Mouse (Mus musculus) common myeloid progenitor, adult 5-6 weeks (primary cell): ENCODE results near the gene Parvg. TPM values are rescaled to one million over a fixed set of nuclear protein-coding genes. Genes with fewer than 3 reads are reported as not detected.
A peak's percentile ranks its signal among the peaks of the same experiment; 100 is the strongest.

Experiments used
- ATAC-seq: replicated peaks from 2 replicates; pipeline ENCODE4 v1.8.0; 2016; ENCODE audit warnings: low read depth, mild to moderate bottlenecking, moderate TSS enrichment, inconsistent platforms; ENCODE audit not compliant: poor library complexity, severe bottlenecking
- total RNA-seq: library from RNA; stranded (forward); fragments of 200-1000, 187-1606 nt; gene quantifications from 2 replicates; pipeline ENCODE4 v1.2.3, GENCODE M21; 2017

Gene Parvg
- 172 and 201 TPM in 2 replicates for total RNA-seq

GRCm38 (mm10) chr15:84323966-84324869 is at the start of gene Parvg:
Gene Parvg (plus strand): TSS chr15:84324026.
- ATAC-seq: peak; percentile 50

GRCm38 (mm10) chr15:84276066-84276465 is 47.8 kb upstream of the Parvg start:
- ATAC-seq: no peak

GRCm38 (mm10) chr15:84278091-84278490 is 45.7 kb upstream of the Parvg start:
- no peak for ATAC-seq

DNA sequence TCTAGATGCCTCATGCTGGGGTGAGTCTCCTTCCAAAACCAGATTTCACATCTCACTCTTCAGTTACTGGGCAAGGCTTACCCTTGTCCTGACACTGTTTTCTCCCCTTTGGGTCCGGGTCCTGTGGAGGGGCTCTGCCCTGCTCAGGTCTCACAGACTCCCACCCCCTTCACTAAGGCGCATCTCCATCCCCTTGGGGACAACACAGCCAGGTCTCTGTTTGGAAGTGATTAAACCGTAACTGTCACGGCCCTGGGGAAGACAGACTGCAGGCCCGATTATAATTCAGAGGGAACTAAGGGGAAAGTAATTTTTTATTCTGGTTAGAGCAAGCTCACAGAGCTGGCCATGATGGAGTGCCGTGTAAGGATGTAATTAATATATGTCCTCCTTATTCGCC is 45.2 kb upstream of the Parvg start:
- no peak for ATAC-seq

GRCm38 (mm10) chr15:84280309-84280708 is 43.5 kb upstream of the Parvg start:
- ATAC-seq: peak; percentile 70

GRCm38 (mm10) chr15:84280712-84281347 is 43.0 kb upstream of the Parvg start:
- no peak for ATAC-seq

GRCm38 (mm10) chr15:84282206-84283085 is 41.4 kb upstream of the Parvg start:
- ATAC-seq: no peak

GRCm38 (mm10) chr15:84284059-84284458 is 39.8 kb upstream of the Parvg start:
- ATAC-seq: peak; percentile 45; the same call in 1 of the 2 replicates

DNA sequence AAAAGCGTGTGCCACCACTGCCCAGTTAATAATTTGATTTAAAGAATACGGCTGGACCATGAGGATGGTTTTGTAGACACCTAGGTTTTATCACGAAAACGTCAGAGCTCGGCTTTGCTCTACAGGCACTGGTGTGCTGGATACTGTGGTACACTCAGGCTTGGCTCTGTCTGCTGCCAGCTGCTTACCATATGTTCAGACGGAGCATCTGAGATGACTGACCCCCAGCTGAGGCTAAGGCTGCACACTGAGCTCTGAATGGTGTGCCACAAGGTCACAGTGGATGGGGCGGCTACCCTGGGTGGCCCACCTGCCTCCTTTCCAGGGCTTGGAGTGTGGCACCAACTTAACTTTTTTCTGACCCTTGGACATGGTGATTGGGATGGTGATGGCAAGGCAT is 38.4 kb upstream of the Parvg start:
- no peak for ATAC-seq

DNA sequence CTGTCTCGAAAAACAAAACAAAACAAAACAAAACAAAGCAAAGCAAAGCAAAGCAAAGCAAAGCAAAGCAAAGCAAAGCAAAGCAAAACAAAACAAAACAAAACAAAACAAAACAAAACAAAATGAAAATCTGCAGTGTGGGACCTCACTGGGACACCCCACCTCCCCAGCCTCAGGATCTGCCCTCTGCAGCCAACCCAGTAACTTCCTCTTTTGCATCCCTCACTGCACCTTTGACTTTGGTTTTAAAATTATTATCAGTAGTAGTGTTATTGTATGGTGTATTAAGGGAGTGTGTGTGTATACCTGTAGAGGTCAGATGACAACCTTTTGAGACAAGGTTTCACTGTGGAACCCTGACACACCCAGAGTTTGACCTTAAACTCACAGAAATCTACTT is 34.9 kb upstream of the Parvg start:
- 0 out of 2 replicates have a peak, but pooled peaks have one; percentile 48 for ATAC-seq

DNA sequence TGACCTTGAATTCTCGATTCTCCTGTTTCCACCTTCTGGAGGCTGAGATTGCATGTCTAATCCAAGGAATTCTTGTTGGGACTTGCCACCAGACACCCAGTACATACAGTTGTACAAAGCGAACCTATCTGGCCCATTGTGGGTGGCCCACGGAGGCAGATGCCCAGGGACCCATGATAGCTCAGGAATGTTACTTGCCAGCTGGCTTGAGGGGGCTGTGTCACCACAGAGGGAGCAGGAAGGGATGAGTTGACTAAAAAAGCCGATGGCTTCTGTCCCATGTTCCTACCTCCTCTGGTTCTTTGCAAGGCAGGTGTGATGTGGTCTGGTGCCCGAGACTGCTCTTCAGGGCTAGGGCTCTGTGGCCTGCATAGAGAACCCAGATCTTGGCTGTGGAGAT is 32.7 kb upstream of the Parvg start:
- no peak for ATAC-seq

DNA sequence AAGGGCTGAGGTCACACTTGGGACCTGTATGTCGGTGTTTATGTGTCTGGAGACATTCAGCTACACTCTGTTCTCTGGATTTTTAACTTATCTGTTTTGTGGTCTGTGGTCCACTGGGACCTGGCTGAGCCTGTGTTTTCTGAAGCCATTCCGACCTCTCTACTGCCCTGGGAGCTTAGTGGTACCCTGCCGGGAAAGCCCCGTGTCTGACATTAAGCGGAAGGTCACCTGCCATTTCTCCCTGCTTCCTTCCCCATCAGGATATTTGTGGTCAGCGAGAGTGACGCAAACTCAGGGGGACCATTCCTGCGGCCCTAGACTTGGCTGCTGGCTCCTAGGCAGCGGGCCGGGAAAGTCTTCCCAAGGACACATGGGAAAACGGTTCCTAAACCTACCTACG is 30.2 kb upstream of the Parvg start:
- ATAC-seq: peak; percentile 60

GRCm38 (mm10) chr15:84294391-84294790 is 29.4 kb upstream of the Parvg start:
- no peak for ATAC-seq

DNA sequence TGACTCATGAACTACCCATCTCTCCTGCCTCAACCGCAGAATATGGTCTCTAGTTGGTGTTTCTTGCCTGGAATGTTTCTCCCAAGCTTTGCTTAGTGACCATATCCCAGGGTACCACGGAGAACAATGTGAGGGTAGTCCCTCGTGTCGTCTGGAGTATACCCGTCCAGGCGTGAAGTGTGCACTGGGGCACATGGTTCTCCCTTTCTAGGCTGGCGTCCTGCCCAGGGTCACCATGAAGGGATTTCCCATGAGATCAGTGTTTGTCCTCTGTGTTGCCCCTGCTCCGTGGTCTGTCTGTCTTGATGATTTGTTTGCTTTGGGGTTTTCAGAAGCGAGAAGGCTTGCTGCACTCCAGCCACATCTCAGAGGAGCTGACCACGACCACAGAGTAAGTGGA is 28.6 kb upstream of the Parvg start:
- ATAC-seq: 0 out of 2 replicates have a peak, but pooled peaks have one; percentile 15

DNA sequence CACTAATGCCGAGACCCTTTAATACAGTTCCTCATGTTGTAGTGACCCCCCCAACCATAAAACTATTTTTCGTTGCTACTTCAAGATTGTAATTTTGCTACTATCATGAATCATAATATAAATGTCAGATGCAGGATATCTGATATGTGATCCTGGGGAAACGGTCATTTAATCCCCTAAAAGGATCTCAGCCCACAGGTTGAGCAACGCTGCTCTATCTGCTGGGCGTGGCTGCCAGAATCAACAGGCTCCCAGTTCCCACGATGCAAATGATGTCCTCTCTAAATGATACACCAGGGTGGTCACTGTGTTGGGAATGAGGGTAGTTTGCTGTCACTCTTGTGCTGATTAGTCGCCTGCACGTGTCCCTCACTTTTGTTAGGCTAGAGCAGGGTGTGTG is 26.4 kb upstream of the Parvg start:
- ATAC-seq: no peak

- ATAC-seq: peak; percentile 23
Measured at GRCm38 (mm10) chr15:84298804-84299370, 24.9 kb upstream of the Parvg start.

GRCm38 (mm10) chr15:84299662-84300333 is 24.0 kb upstream of the Parvg start:
- no peak for ATAC-seq

- ATAC-seq: no peak
Measured at GRCm38 (mm10) chr15:84300591-84300990, 23.2 kb upstream of the Parvg start.

- ATAC-seq: no peak
Measured at GRCm38 (mm10) chr15:84301026-84301425, 22.8 kb upstream of the Parvg start.
